Mouse (Mus musculus): ENCODE measurements around the gene P3h2. TPM values are rescaled to one million over a fixed set of nuclear protein-coding genes. Genes with fewer than 3 reads are reported as not detected.

P3h2 gene
- polyA plus RNA-seq, 1 experiment from 2014 or later = 2.3 TPM

DNA sequence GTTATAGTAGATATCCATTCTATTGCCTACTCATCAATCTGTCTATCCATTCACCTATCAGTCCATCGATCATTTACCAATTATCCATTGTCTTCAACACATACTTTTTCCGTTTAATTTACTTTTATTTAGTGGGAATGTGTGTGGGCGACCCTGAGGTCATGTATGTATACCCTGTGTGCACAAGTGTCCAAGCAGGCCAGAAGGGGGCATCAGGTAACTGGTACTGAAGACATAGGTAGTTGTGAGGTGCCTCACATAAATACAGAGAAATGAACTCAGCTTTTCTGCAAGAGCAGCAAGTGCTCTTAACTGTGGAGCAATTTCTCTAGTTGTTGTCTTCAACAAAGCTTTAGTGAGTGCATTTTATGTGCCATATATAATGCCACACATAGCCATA is 79.2 kb downstream of the P3h2 start:
- 72% methylated on average over 3 of the region's 3 CpGs for WGBS
- Histone ChIP-seq H3K4me3 (ENCODE audit: low read depth, low read length) (no peak overlapping the region), H3K27me3 (ENCODE audit: control insufficient read depth, insufficient read depth, low read length) (no peaks in the 10 kb centered on the region), H3K27ac (replicated peaks) (no peak overlapping the region), H3K9me3 (ENCODE audit: control insufficient read depth, low read length) (no peaks in the 10 kb centered on the region), H3K4me1 (replicated peaks; ENCODE audit: control insufficient read depth, insufficient read depth) (no peaks in the 10 kb centered on the region), H3K9ac (ENCODE audit: low read length) (no peak overlapping the region), H3K36me3 (ENCODE audit: control insufficient read depth, insufficient read depth, low read length) (no peaks in the 10 kb centered on the region), H3K4me2 (replicated peaks; ENCODE audit: low read depth) (no peak overlapping the region)
- DNase-seq (ENCODE audit: low spot score) (no peak), ATAC-seq (ENCODE audit: low FRiP score, low TSS enrichment) (no peak)
- TF ChIP-seq CTCF (IDR thresholded peaks at IDR 0.05; ENCODE audit: low read depth) (peak; percentile 46), EP300 (optimal IDR thresholded peaks at IDR 0.05) (no peak)

DNA sequence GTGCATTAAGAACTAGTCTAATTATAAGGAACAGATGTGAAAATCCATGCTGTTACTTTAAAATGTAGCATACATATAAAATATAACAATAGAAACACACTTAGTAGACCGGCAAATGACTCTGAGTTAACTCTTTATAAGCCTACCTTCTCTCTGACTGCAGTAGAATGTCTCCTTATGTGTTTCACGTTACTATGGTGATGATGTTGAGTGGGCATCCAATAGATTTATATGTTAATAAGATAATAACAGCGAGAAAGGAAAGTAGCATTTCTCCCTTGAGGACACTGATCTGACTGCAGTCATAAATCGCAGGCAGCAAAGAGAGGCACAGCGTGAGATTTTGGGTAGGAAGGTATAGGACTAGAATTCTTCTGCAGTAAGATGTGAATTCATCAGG is 81.0 kb downstream of the P3h2 start:
- no peak for DNase-seq (ENCODE audit: low spot score)
- TF ChIP-seq EP300 (optimal IDR thresholded peaks at IDR 0.05) (no peak), CTCF (IDR thresholded peaks at IDR 0.05; ENCODE audit: low read depth) (no peak)
- Histone ChIP-seq H3K9me3 (ENCODE audit: control insufficient read depth, low read length) (no peaks in the 10 kb centered on the region), H3K4me3 (ENCODE audit: low read depth, low read length) (no peak overlapping the region), H3K27ac (replicated peaks) (no peak overlapping the region), H3K9ac (ENCODE audit: low read length) (no peak overlapping the region), H3K27me3 (ENCODE audit: control insufficient read depth, insufficient read depth, low read length) (no peaks in the 10 kb centered on the region), H3K36me3 (ENCODE audit: control insufficient read depth, insufficient read depth, low read length) (no peaks in the 10 kb centered on the region), H3K4me1 (replicated peaks; ENCODE audit: control insufficient read depth, insufficient read depth) (no peaks in the 10 kb centered on the region), H3K4me2 (replicated peaks; ENCODE audit: low read depth) (no peak overlapping the region)
- 77% methylated on average over 5 of the region's 5 CpGs for WGBS
- no peak for ATAC-seq (ENCODE audit: low FRiP score, low TSS enrichment)

DNA sequence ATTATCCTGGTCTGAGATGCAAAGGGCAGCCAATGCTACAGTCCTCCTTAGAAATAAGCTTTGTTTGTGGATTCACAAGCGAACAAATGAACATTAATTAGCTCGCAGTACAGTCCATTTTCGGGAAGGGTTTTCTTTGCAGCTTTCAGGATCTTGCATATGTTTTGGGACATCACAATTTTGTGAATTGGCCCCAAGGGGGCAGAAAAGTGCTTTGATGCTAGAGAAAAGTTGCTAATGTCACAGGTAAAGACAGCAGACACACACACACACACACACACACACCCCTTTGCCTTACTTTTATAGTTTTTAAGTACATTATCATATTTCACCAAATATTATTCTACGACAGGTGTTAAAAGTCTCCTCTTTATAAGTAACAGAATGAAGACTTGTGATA is 82.2 kb downstream of the P3h2 start:
- TF ChIP-seq CTCF (IDR thresholded peaks at IDR 0.05; ENCODE audit: low read depth) (peak; percentile 63), EP300 (optimal IDR thresholded peaks at IDR 0.05) (no peak)
- H3K9ac ChIP-seq (ENCODE audit: low read length) = no peak overlapping the region
- no peak for DNase-seq (ENCODE audit: low spot score)
- H3K36me3 ChIP-seq (ENCODE audit: control insufficient read depth, insufficient read depth, low read length) = no peaks in the 10 kb centered on the region
- no peak overlapping the region for H3K4me2 ChIP-seq (replicated peaks; ENCODE audit: low read depth)
- H3K9me3 ChIP-seq (ENCODE audit: control insufficient read depth, low read length) = no peaks in the 10 kb centered on the region
- 64% methylated on average over 4 of the region's 4 CpGs for WGBS
- no peak for ATAC-seq (ENCODE audit: low FRiP score, low TSS enrichment)
- no peak overlapping the region for H3K27ac ChIP-seq (replicated peaks)
- no peak overlapping the region for H3K4me3 ChIP-seq (ENCODE audit: low read depth, low read length)
- H3K27me3 ChIP-seq (ENCODE audit: control insufficient read depth, insufficient read depth, low read length) = no peaks in the 10 kb centered on the region
- H3K4me1 ChIP-seq (replicated peaks; ENCODE audit: control insufficient read depth, insufficient read depth) = no peaks in the 10 kb centered on the region

DNA sequence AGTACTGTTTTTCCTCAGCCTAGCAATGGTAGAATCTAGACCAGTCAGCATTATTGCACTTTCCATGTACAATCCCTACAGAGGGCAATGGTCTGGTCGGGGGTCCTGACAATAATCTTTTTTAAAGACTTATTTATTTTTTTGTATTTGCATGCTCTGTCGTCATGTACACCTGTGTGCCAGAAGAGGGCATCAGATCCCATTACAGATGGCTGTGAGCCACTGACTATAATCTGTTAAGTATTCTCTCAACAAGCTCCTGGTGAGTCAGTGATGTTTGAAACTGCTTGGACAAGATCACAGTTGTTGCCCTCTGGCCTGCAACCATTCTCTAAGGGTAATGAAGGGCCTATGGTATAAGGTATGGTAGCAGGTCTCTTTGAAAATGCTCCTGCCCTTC is 83.8 kb downstream of the P3h2 start:
- H3K4me2 ChIP-seq (replicated peaks; ENCODE audit: low read depth) = no peak overlapping the region
- no peaks in the 10 kb centered on the region for H3K9me3 ChIP-seq (ENCODE audit: control insufficient read depth, low read length)
- TF ChIP-seq CTCF (IDR thresholded peaks at IDR 0.05; ENCODE audit: low read depth) (peak; percentile 58), EP300 (optimal IDR thresholded peaks at IDR 0.05) (no peak)
- H3K36me3 ChIP-seq (ENCODE audit: control insufficient read depth, insufficient read depth, low read length) = no peaks in the 10 kb centered on the region
- H3K27ac ChIP-seq (replicated peaks) = no peak overlapping the region
- 56% methylated on average over 2 of the region's 2 CpGs for WGBS
- H3K4me3 ChIP-seq (ENCODE audit: low read depth, low read length) = no peak overlapping the region
- H3K4me1 ChIP-seq (replicated peaks; ENCODE audit: control insufficient read depth, insufficient read depth) = no peaks in the 10 kb centered on the region
- no peak overlapping the region for H3K9ac ChIP-seq (ENCODE audit: low read length)
- DNase-seq (ENCODE audit: low spot score) = no peak
- H3K27me3 ChIP-seq (ENCODE audit: control insufficient read depth, insufficient read depth, low read length) = no peaks in the 10 kb centered on the region
- no peak for ATAC-seq (ENCODE audit: low FRiP score, low TSS enrichment)

DNA sequence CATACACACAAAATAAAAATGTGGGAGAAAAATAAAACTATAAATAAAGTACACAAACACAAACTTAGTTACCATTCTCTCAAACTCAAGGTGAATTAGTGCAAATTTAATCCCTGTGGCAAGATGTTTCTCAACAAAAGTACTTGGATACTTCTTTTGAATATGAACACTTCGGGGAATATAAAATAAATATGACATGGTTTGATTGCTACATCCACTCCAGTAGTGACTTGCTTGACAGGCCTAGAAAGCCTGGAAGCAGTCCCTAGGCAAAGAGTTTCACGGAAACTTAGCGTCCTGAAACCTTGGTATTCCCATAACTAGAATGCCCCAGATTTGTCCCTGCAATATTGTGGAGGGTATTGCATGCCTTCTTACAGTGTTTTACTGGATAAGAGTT is 99.8 kb downstream of the P3h2 start:
- TF ChIP-seq EP300 (optimal IDR thresholded peaks at IDR 0.05) = no peak
- Histone ChIP-seq H3K4me1 (replicated peaks; ENCODE audit: control insufficient read depth, insufficient read depth) (no peaks in the 10 kb centered on the region), H3K9ac (ENCODE audit: low read length) (no peak overlapping the region), H3K9me3 (ENCODE audit: control insufficient read depth, low read length) (no peaks in the 10 kb centered on the region), H3K27me3 (ENCODE audit: control insufficient read depth, insufficient read depth, low read length) (no peaks in the 10 kb centered on the region), H3K4me3 (ENCODE audit: low read depth, low read length) (no peak overlapping the region), H3K4me2 (replicated peaks; ENCODE audit: low read depth) (no peak overlapping the region), H3K27ac (replicated peaks) (no peak overlapping the region), H3K36me3 (ENCODE audit: control insufficient read depth, insufficient read depth, low read length) (no peaks in the 10 kb centered on the region)
- WGBS = 83% methylated on average over 3 of the region's 3 CpGs
- no peak for ATAC-seq (ENCODE audit: low FRiP score, low TSS enrichment)
- no peak for DNase-seq (ENCODE audit: low spot score)

DNA sequence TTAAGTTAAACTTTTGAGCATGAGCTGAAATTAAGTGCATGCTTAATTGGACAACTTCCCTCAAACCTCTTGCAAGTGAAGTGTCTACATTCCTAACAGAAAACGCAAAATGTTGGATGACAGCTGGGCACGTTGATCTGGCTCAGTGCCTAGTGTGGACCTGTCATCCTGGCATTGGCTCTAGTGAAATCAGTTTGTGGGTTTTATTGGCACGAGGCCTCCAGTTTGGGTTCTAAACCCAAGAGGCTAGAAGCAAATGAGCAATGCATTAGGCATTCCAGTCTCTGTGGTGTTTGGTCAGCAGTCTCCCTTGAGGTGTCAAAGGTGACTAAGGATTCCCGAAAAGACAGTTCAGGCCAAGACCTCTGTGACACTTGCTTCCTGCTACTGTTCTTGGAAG is 102.3 kb downstream of the P3h2 start:
- H3K27ac ChIP-seq (replicated peaks) = no peak overlapping the region

More for the DNA sequence above, 102.3 kb downstream of the P3h2 start:
- 49% methylated on average over 4 of the region's 4 CpGs for WGBS
- no peak for ATAC-seq (ENCODE audit: low FRiP score, low TSS enrichment)
- no peaks in the 10 kb centered on the region for H3K9me3 ChIP-seq (ENCODE audit: control insufficient read depth, low read length)
- H3K9ac ChIP-seq (ENCODE audit: low read length) = no peak overlapping the region
- DNase-seq (ENCODE audit: low spot score) = no peak
- no peaks in the 10 kb centered on the region for H3K4me1 ChIP-seq (replicated peaks; ENCODE audit: control insufficient read depth, insufficient read depth)
- no peak overlapping the region for H3K4me2 ChIP-seq (replicated peaks; ENCODE audit: low read depth)
- H3K4me3 ChIP-seq (ENCODE audit: low read depth, low read length) = no peak overlapping the region
- no peaks in the 10 kb centered on the region for H3K27me3 ChIP-seq (ENCODE audit: control insufficient read depth, insufficient read depth, low read length)
- H3K36me3 ChIP-seq (ENCODE audit: control insufficient read depth, insufficient read depth, low read length) = no peaks in the 10 kb centered on the region
- TF ChIP-seq CTCF (IDR thresholded peaks at IDR 0.05; ENCODE audit: low read depth) = no peak
- no peak for TF ChIP-seq EP300 (optimal IDR thresholded peaks at IDR 0.05)
